Mouse (Mus musculus) heart, adult 2 months (tissue): Measurements from ENCODE around the gene Tnfaip8l1.

Experiments used
- CTCF ChIP-seq: fragments of 200-600 bp; IDR thresholded peaks from 2 replicates; pipeline ENCODE4 v1.8.1; 2022; ENCODE audit warnings: antibody characterized with exemption, mild to moderate bottlenecking, moderate library complexity
- POLR2A ChIP-seq: fragments of 200-500 bp; IDR thresholded peaks from 2 replicates; pipeline ENCODE4 v1.6.1; 2011; ENCODE audit warnings: mild to moderate bottlenecking, low read depth, low read length, control low read depth; ENCODE audit not compliant: insufficient read depth

DNA sequence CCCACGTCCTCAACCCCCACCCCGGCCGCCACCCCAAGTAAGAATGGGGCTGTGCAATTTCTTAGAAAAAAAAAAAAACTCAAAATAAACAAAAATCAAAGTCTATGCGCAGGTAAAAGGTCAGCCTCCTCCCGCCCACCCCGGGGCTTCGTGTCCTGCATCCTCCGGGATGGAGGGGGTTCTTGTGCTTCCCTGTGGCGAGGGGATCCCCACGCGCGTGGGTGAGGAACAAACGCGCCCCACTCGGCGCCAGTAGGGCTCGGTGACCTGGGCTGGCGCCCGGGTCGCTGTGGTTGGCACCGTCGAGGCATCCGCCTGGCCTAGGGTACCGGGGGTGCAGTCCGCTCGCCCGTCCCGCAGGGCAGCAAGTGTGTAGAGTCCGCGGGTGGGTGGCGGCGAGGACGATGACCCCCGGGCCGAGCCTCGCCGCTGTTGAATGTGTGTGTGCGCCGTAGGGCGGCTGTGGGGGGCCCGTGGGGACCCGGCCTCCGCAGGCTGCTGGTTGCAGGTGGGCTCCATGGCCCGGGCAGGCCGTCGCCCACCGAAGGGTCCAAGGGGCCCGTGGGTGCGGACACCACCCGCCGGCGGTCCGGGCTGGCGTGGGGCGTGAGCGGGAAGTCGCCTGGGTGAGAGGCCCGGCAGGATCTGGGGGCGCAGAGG lies 38.5 kb upstream of the Tnfaip8l1 start:
- TF ChIP-seq POLR2A (no peak), CTCF (no peak)
